Mouse (Mus musculus) midbrain, embryonic 14.5 days (tissue): ENCODE results near the gene Slc4a8. TPM values are rescaled to one million over a fixed set of nuclear protein-coding genes. Genes with fewer than 3 reads are reported as not detected.
A peak's percentile ranks its signal among the peaks of the same experiment; 100 is the strongest.

ENCODE experiments used
- ATAC-seq: fragments of 200-750 bp; cut with Nextera tagmentation; 2 replicates; pipeline ENCODE4 v1.8.0; 2017; ENCODE audit warnings: moderate number of reproducible peaks, moderate library complexity; ENCODE audit not compliant: low FRiP score, low TSS enrichment
- DNase-seq: peaks from one replicate; pipeline ENCODE4 v3.0.0-alpha.2; 2015
- H3K27ac ChIP-seq: fragments of 300-500 bp; sonication (generic); replicated peaks from 2 replicates; pipeline ENCODE4 v1.5.1; 2014; ENCODE audit warnings: mild to moderate bottlenecking, low read depth, low read length, moderate library complexity
- H3K27me3 ChIP-seq: fragments of 300-500 bp; sonication (generic); 2 replicates; pipeline ENCODE4 v1.6.1; 2014; ENCODE audit warnings: low read length, control low read depth, mixed read lengths; ENCODE audit not compliant: control insufficient read depth, insufficient read depth
- H3K36me3 ChIP-seq: fragments of 300-500 bp; sonication (generic); 2 replicates; pipeline ENCODE4 v1.6.1; 2014; ENCODE audit warnings: low read length, control low read depth; ENCODE audit not compliant: control insufficient read depth, insufficient read depth
- H3K4me1 ChIP-seq: fragments of 300-500 bp; sonication (generic); 2 replicates; pipeline ENCODE4 v1.6.1; 2014; ENCODE audit warnings: mild to moderate bottlenecking, antibody characterized with exemption, low read length, control low read depth; ENCODE audit not compliant: control insufficient read depth, insufficient read depth
- H3K4me2 ChIP-seq: fragments of 300-500 bp; sonication (generic); 2 replicates; pipeline ENCODE4 v1.6.1; 2014; ENCODE audit warnings: mild to moderate bottlenecking, low read length, moderate library complexity
- H3K4me3 ChIP-seq: fragments of 300-500 bp; sonication (generic); replicated peaks from 2 replicates; pipeline ENCODE4 v1.5.1; 2014; ENCODE audit warnings: low read depth, low read length
- H3K9ac ChIP-seq: fragments of 300-500 bp; sonication (generic); replicated peaks from 2 replicates; pipeline ENCODE4 v1.6.1; 2014; ENCODE audit warnings: mild to moderate bottlenecking, low read length, moderate library complexity
- H3K9me3 ChIP-seq: fragments of 300-500 bp; sonication (generic); 2 replicates; pipeline ENCODE4 v1.6.1; 2016; ENCODE audit warnings: low read length, control low read depth, mixed read lengths; ENCODE audit not compliant: control insufficient read depth
- WGBS: fragments of 180-500 bp; shearing (Covaris S2); extraction: QIAGEN DNeasy Blood & Tissue Kit; methylation state at CpG from one replicate; pipeline ENCODE4 v1.1.7; 2014; 5-methylcytosine and 5-hydroxymethylcytosine counted together
- polyA plus RNA-seq: library from polyadenylated mRNA; unstranded; fragments of >200 nt; fragmentation: Nextera tagmentation; extraction: Ambion mirVana; gene quantifications from 2 replicates; pipeline ENCODE4 v1.2.1, GENCODE M21; 2014

Slc4a8 gene
- polyA plus RNA-seq, 1 experiment from 2014 or later, result 24.2 TPM

DNA sequence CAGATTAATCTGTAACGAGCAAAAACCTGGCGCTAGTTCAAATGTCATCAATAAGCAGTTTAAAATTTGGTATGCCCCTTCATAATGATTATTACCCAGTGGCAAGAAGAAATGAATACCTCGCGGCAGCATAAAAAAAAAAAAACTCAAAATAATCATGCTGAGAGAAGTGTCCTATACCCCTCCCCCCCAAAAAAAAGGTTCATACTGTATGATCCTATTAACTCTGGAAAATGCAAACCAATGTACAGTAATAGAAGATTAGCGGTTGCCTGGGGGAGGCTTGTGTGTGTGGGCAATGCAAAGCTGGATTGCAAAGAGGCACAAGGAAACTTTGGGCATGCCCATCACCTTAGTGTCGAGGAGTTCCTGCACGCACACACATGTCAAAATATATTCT lies 108.0 kb downstream of the Slc4a8 start, which contains the start of gene Scn8a:
Scn8a (plus strand) TSS at position 301 of the 400 bp plus-strand sequence.
- Histone ChIP-seq H3K36me3 (no peaks in the 10 kb centered on the region), H3K4me1 (peaks cover 24% of the 10 kb centered on the region), H3K4me2 (peak within 1 kb of the TSS; percentile 62), H3K27me3 (peaks cover 13% of the 10 kb centered on the region; the same call in 1 of the 2 replicates), H3K9me3 (no peaks in the 10 kb centered on the region), H3K4me3 (peak within 1 kb of the TSS; percentile 46), H3K9ac (peak within 1 kb of the TSS; percentile 91), H3K27ac (peak within 1 kb of the TSS; percentile 87)
- ATAC-seq (no peak), DNase-seq (peak; percentile 43)
- WGBS, result 65% methylated on average over 7 of the region's 7 CpGs

DNA sequence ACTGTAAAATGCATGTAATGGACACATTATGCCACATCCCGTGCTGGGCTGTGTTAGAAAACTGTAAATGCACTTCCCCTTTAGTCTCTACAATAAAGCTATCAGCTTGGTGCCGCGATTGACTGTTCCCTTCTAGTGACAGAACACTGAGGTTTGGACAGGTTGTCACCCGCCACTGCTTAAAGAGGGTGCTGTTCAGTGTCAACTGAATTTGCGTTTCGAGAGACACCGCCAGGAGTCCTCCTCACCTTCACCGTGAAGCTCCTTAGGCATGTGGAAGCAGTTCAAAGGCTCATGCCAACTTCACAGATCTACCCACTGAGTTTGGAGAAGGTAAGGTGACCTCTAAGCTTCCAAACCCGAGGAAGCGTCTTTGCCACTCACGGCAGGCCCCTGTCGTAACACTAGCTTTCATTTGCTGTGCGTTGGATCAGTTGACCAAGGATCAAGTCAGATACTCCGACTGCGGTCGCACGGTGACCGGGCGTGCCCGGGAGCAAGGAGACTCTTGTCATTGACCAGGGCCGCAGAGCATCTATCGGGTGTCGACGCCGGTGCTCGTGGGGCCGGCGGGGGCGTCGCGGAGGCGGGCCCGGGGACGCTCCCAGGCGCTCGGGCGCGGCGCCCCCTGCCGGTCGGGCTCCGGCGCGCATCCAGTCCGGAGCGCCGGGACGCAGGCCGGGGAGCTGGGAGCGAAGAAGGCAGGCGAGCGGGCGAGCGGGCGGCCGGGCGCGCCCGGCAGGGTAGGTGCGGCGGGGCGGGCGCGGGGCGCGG lies 108.6 kb downstream of the Slc4a8 start:
- WGBS, result 2% methylated on average over 57 of the region's 66 CpGs
- ATAC-seq (peak; percentile 74), DNase-seq (peak; percentile 90)
- no peaks in the 10 kb centered on the region for H3K9me3 ChIP-seq
- H3K9ac ChIP-seq, result peak overlapping the region; percentile 91
- H3K36me3 ChIP-seq, result no peaks in the 10 kb centered on the region
- H3K4me1 ChIP-seq, result peaks cover 26% of the 10 kb centered on the region
- peak overlapping the region; percentile 46 for H3K4me3 ChIP-seq
- peak overlapping the region; percentile 87 for H3K27ac ChIP-seq
- peak overlapping the region; percentile 62 for H3K4me2 ChIP-seq
- H3K27me3 ChIP-seq, result peaks cover 13% of the 10 kb centered on the region; the same call in 1 of the 2 replicates

DNA sequence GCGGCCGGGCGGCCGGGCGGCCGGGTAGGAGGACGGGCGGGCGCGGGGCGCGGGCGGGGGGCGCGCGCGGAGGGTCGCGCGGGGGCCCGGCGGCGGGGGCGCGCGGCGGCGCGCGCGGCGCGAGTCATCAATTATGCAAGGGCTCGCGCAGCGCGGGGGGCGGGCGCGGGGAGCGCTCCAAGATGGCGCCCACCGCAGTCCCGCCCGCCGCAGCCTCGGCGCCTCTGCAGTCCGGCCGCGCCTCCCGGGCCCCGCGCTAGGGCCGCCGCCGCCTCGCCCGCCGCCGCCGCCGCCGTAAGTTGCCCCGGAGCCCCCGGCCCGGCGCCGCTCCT lies 109.2 kb downstream of the Slc4a8 start:
- peak; percentile 80 for ATAC-seq

DNA sequence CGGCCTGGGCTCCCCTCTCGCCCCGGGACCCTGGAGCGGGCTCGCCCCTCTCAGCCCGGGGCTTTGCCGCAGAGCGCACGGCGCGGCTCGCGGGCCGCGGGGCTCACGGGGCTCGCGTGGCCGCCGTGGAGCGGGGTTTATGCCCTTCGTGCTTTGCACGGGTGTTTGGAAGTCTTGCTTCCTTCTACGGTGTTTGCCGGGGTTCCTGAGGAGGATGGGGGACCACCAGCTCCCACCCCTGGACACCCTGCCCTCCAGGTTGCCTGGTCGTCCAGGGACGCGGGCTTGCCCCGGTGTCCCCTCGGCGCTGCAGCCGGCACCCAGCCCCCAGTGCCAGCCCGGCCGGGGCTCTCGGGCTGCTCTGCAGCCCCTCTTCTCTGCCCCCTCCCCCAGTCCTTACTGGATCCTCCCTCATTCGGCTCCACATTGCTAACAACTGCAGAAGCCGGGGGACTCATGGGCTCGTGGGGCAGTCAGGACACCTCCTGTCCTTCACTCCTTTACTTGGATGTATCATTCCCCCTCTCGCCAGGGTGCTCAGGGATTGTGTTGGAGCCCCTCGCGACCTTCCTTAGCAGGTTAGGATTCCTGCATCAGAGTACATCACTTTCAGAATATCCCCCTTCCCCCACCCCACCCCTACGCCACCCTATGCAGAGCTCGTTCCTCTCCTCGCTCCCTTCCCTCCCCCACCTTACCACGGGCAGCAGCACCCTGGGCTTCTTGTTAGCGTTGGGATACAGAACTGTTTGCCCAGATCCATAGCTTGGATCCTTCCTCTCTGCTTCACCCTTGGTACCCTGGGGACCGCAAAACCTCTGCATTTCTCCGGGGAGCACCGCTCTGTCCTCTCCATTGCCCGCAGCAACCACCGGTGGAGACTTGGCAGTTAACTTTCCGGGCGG lies 109.8 kb downstream of the Slc4a8 start:
- Histone ChIP-seq H3K9ac (peak overlapping the region; percentile 91), H3K36me3 (no peaks in the 10 kb centered on the region), H3K9me3 (no peaks in the 10 kb centered on the region), H3K4me2 (peak overlapping the region; percentile 69), H3K27ac (peak overlapping the region; percentile 87), H3K4me3 (peak overlapping the region; percentile 85), H3K4me1 (peaks cover 30% of the 10 kb centered on the region), H3K27me3 (peaks cover 13% of the 10 kb centered on the region; the same call in 1 of the 2 replicates)
- WGBS, result under 1% methylated on average over 53 of the region's 53 CpGs
- ATAC-seq (peak; percentile 67), DNase-seq (peak; percentile 55)

More for the DNA sequence above, 109.2 kb downstream of the Slc4a8 start:
- peaks cover 30% of the 10 kb centered on the region for H3K4me1 ChIP-seq
- peak; percentile 93 for DNase-seq
- peak overlapping the region; percentile 91 for H3K9ac ChIP-seq
- no peaks in the 10 kb centered on the region for H3K36me3 ChIP-seq
- H3K4me3 ChIP-seq, result peak overlapping the region; percentile 85
- 1% methylated on average over 25 of the region's 69 CpGs for WGBS
- H3K27ac ChIP-seq, result peak overlapping the region; percentile 87
- no peaks in the 10 kb centered on the region for H3K9me3 ChIP-seq
- H3K27me3 ChIP-seq, result peaks cover 13% of the 10 kb centered on the region; the same call in 1 of the 2 replicates
- H3K4me2 ChIP-seq, result peak overlapping the region; percentile 69

DNA sequence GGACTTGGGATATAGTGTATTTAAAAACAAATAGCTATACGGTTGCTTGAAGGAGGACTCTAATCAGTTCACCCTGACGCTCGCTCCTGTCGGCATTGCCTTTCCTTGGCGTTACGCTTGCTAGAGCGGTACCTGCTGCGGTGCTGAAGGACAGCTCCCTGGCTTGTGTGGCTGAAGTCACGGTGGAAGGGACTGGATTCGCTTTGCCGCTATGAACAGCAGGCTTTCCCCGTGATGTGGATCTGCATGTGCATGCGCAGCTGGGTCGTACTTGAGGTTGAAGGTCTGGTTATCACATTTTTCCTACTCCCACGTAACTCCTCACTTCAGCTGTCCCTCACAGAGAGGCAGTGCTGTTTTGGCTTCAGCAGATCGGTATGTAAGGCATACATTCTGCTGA lies 111.6 kb downstream of the Slc4a8 start:
- DNase-seq (peak; percentile 81), ATAC-seq (no peak)
- H3K27ac ChIP-seq, result no peak overlapping the region
- peaks cover 30% of the 10 kb centered on the region for H3K4me1 ChIP-seq
- H3K9ac ChIP-seq, result peak overlapping the region; percentile 91; the same call in 1 of the 2 replicates
- H3K4me3 ChIP-seq, result peak overlapping the region; percentile 85
- H3K27me3 ChIP-seq, result peaks cover 13% of the 10 kb centered on the region; the same call in 1 of the 2 replicates
- H3K9me3 ChIP-seq, result no peaks in the 10 kb centered on the region
- WGBS, result 4% methylated on average over 16 of the region's 16 CpGs
- no peaks in the 10 kb centered on the region for H3K36me3 ChIP-seq
- H3K4me2 ChIP-seq, result peak overlapping the region; percentile 69

Other genes starting within 250 kb of the Slc4a8 start
- gene Tfcp2, start 209.7 kb upstream of the Slc4a8 start, polyA plus RNA-seq, result 30.1 and 35.8 TPM in 2 replicates
- gene Pou6f1, start 161.8 kb upstream of the Slc4a8 start, polyA plus RNA-seq, result 45.6 and 47.3 TPM in 2 replicates
- gene Dazap2, start 146.4 kb upstream of the Slc4a8 start, polyA plus RNA-seq, result 139 and 171 TPM in 2 replicates
- gene Smagp, start 124.8 kb upstream of the Slc4a8 start, polyA plus RNA-seq, result 0.78 and 3.6 TPM in 2 replicates
- gene Bin2, start 92.2 kb upstream of the Slc4a8 start, polyA plus RNA-seq, result 0.61 and 1.8 TPM in 2 replicates
- gene Cela1, start 73.8 kb upstream of the Slc4a8 start, polyA plus RNA-seq, result 0.74 TPM in 1 of 2 replicates, not detected in the other
- 0.14 TPM in 1 of 2 replicates, not detected in the other for gene Galnt6, start 32.4 kb upstream of the Slc4a8 start, polyA plus RNA-seq
- 19.0 and 21.1 TPM in 2 replicates for gene Scn8a, start 108.1 kb downstream of the Slc4a8 start, polyA plus RNA-seq